Mouse (Mus musculus): ENCODE measurements around the gene Prmt9.
A peak's percentile ranks its signal among the peaks of the same experiment; 100 is the strongest.

GRCm38 (mm10) chr8:77549881-77550580, 834 bp downstream of the Prmt9 start:
- TF ChIP-seq CTCF (IDR thresholded peaks at IDR 0.05; ENCODE audit: low read depth) (peak; percentile 81), EP300 (optimal IDR thresholded peaks at IDR 0.05) (no peak)
